Mouse (Mus musculus) liver, adult (tissue): ENCODE data around the gene Cfh.
"Not testable (repeated sequence)": the region's sequence is repeated elsewhere in the genome, so short reads cannot be mapped to it uniquely, and the experiment has no call there.

Source experiments
- GATA4 ChIP-seq: IDR thresholded peaks from 2 replicates; pipeline ENCODE4 v1.6.1; 2014; ENCODE audit warnings: mild to moderate bottlenecking, low read length; ENCODE audit not compliant: insufficient replicate concordance

Cfh gene

GRCm38 (mm10) chr1:140183664-140184063 lies at the start of gene Cfh:
TSS of gene Cfh (minus strand) at chr1:140183764.
- TF ChIP-seq GATA4 = not testable (repeated sequence)

- no peak for TF ChIP-seq GATA4
Observed at GRCm38 (mm10) chr1:140226673-140227072, 43.1 kb upstream of the Cfh start.

GRCm38 (mm10) chr1:140225221-140225620 lies 41.7 kb upstream of the Cfh start:
- TF ChIP-seq GATA4 = no peak

- TF ChIP-seq GATA4 = no peak
Observed at GRCm38 (mm10) chr1:140205329-140205728, 21.8 kb upstream of the Cfh start.

GRCm38 (mm10) chr1:140183208-140183607 lies 356 bp downstream of the Cfh start:
- peak; percentile 78; the same call in 1 of the 2 replicates for TF ChIP-seq GATA4

GRCm38 (mm10) chr1:140180125-140180524 lies 3.4 kb downstream of the Cfh start:
- TF ChIP-seq GATA4 = no peak

- no peak for TF ChIP-seq GATA4
Observed at GRCm38 (mm10) chr1:140175442-140175841, 8.1 kb downstream of the Cfh start.

- no peak for TF ChIP-seq GATA4
Observed at GRCm38 (mm10) chr1:140171581-140172154, 11.9 kb downstream of the Cfh start.

- no peak for TF ChIP-seq GATA4
Observed at GRCm38 (mm10) chr1:140158970-140159369, 24.6 kb downstream of the Cfh start.

- TF ChIP-seq GATA4 = no peak
Observed at GRCm38 (mm10) chr1:140069471-140069870, 114.1 kb downstream of the Cfh start.
